Comparison of ENCODE assay signal across 8 mouse cellular contexts in genomic region chr13:81351462-81352155, GRCm38 (mm10).
DNase-seq lines count a peak whose midpoint lies in the region; ATAC-seq and TF ChIP-seq lines count a peak whose summit lies in the region.

No protein-coding gene starts in this region.

- TF ChIP-seq POLR2A in kidney, adult 2 months (IDR thresholded peaks at IDR 0.05; ENCODE audit: low read depth, low read length): no peak
- no peak for TF ChIP-seq POLR2A in testis, adult 2 months (IDR thresholded peaks at IDR 0.05; ENCODE audit: control insufficient read depth, low read depth, low read length)

- 0 out of 2 replicates have a peak overlapping the region, but pooled peaks have one; percentile 23 for H3K4me3 ChIP-seq in kidney, adult 2 months (ENCODE audit: insufficient read depth, low read depth, low read length)
- H3K4me3 ChIP-seq in heart, embryonic 11.5 days (ENCODE audit: low read depth, low read length): peak overlapping the region; percentile 18; the same call in 1 of the 2 replicates
- H3K4me3 ChIP-seq in kidney, embryonic 15.5 days (replicated peaks): no peak overlapping the region
- H3K4me3 ChIP-seq in testis, adult 2 months (ENCODE audit: control insufficient read depth, low read depth, low read length): peak overlapping the region; percentile 36; the same call in 1 of the 2 replicates

- H3K4me1 ChIP-seq in kidney, adult 2 months (ENCODE audit: control insufficient read depth, insufficient read depth, low read length): peaks cover 3% of the 10 kb centered on the region; the same call in 1 of the 2 replicates
- no peaks in the 10 kb centered on the region for H3K4me1 ChIP-seq in heart, embryonic 11.5 days (ENCODE audit: control insufficient read depth, insufficient read depth, low read length)
- H3K4me1 ChIP-seq in kidney, embryonic 15.5 days: peaks cover 4% of the 10 kb centered on the region; the same call in 1 of the 2 replicates
- H3K4me1 ChIP-seq in testis, adult 2 months (ENCODE audit: control insufficient read depth, insufficient read depth, low read length): no peaks in the 10 kb centered on the region; the same call in 1 of the 2 replicates

- DNase-seq in kidney, adult 2 months: peak; percentile 43
- DNase-seq in kidney, adult 18-20 months: no peak
- peak; percentile 59 for DNase-seq in lung, postnatal 25 days (ENCODE audit: low spot score)
- no peak for DNase-seq in left cerebral cortex, adult 11 months (ENCODE audit: low spot score)
- DNase-seq in retina, postnatal 1 day: no peak

- peak overlapping the region; percentile 80 for H3K27ac ChIP-seq in kidney, adult 2 months (ENCODE audit: insufficient read depth, low read depth, low read length)
- H3K27ac ChIP-seq in heart, embryonic 11.5 days (ENCODE audit: low read depth, low read length): peak overlapping the region; percentile 75
- peak overlapping the region; percentile 82 for H3K27ac ChIP-seq in kidney, embryonic 15.5 days
- H3K27ac ChIP-seq in testis, adult 2 months (ENCODE audit: control insufficient read depth, insufficient read depth, low read depth, low read length): no peak overlapping the region

- H3K27me3 ChIP-seq in kidney, adult 2 months (replicated peaks; ENCODE audit: control insufficient read depth, insufficient read depth, low read length): no peaks in the 10 kb centered on the region
- no peaks in the 10 kb centered on the region for H3K27me3 ChIP-seq in heart, embryonic 11.5 days (ENCODE audit: control insufficient read depth, insufficient read depth, low read length)
- no peaks in the 10 kb centered on the region for H3K27me3 ChIP-seq in kidney, embryonic 15.5 days
- H3K27me3 ChIP-seq in testis, adult 2 months (ENCODE audit: control insufficient read depth, insufficient read depth, low read length): no peaks in the 10 kb centered on the region

- H3K9ac ChIP-seq in heart, embryonic 11.5 days (ENCODE audit: low read depth, low read length): peak overlapping the region; percentile 46; the same call in 1 of the 2 replicates
- H3K9ac ChIP-seq in kidney, embryonic 15.5 days: no peak overlapping the region

- peak overlapping the region; percentile 52 for H3K4me2 ChIP-seq in heart, embryonic 11.5 days
- peak overlapping the region; percentile 34 for H3K4me2 ChIP-seq in kidney, embryonic 15.5 days

- no peaks in the 10 kb centered on the region for H3K9me3 ChIP-seq in heart, embryonic 11.5 days (replicated peaks; ENCODE audit: control insufficient read depth, low read length)
- H3K9me3 ChIP-seq in kidney, embryonic 15.5 days (replicated peaks): no peaks in the 10 kb centered on the region

- WGBS in kidney, adult 2 months: 54% methylated on average over 14 of the region's 14 CpGs
- 38% methylated on average over 14 of the region's 14 CpGs for WGBS in heart, embryonic 11.5 days (ENCODE audit: insufficient replicate concordance)
- 49% methylated on average over 14 of the region's 14 CpGs for WGBS in kidney, embryonic 15.5 days

- no peak for TF ChIP-seq CTCF in kidney, adult 2 months (conservative IDR thresholded peaks at IDR 0.05; ENCODE audit: insufficient read depth, insufficient read length, low read depth, low read length)
- no peak for TF ChIP-seq CTCF in testis, adult 2 months (IDR thresholded peaks at IDR 0.05; ENCODE audit: control insufficient read depth, insufficient read depth, insufficient replicate concordance, low read depth, low read length)

- peak; percentile 80 for ATAC-seq in heart, embryonic 11.5 days (replicated peaks; ENCODE audit: insufficient number of reproducible peaks, low FRiP score, low TSS enrichment)
- peak; percentile 90 for ATAC-seq in kidney, embryonic 15.5 days (replicated peaks; ENCODE audit: low FRiP score)

- H3K36me3 ChIP-seq in kidney, adult 2 months (ENCODE audit: control insufficient read depth, insufficient read depth, low read length): no peaks in the 10 kb centered on the region
- no peaks in the 10 kb centered on the region for H3K36me3 ChIP-seq in heart, embryonic 11.5 days (ENCODE audit: control insufficient read depth, insufficient read depth, low read length)
- H3K36me3 ChIP-seq in kidney, embryonic 15.5 days: no peaks in the 10 kb centered on the region
- H3K36me3 ChIP-seq in testis, adult 2 months (ENCODE audit: control insufficient read depth, insufficient read depth, low read length): no peaks in the 10 kb centered on the region

Comparison
In these comparisons a context has a peak if more than half of its experiments do, and no peak if none do; other contexts are left out.
1. DNase-seq: peak in kidney, adult 2 months (single experiment) and lung, postnatal 25 days (single experiment); none in kidney, adult 18-20 months (single experiment), left cerebral cortex, adult 11 months (single experiment) and retina, postnatal 1 day (single experiment).